Mouse (Mus musculus): ENCODE data around the gene Srsf1.

- TF ChIP-seq CTCF (IDR thresholded peaks at IDR 0.05; ENCODE audit: insufficient read depth, low read length) (peak; percentile 36; the same call in 1 of the 2 replicates), POLR2A (IDR thresholded peaks at IDR 0.05; ENCODE audit: borderline replicate concordance, extremely low read depth, low read depth, low read length) (no peak)
Measured at GRCm38 (mm10) chr11:88061892-88062625, 14.9 kb downstream of the Srsf1 start.
